Mouse (Mus musculus) hindbrain, embryonic 16.5 days (tissue): ENCODE results near the gene Spock1. TPM values are rescaled to one million over a fixed set of nuclear protein-coding genes. Genes with fewer than 3 reads are reported as not detected.

Source experiments
- ATAC-seq: fragments of 200-750 bp; cut with Nextera tagmentation; 2 replicates; pipeline ENCODE4 v1.8.0; 2017; ENCODE audit warnings: moderate TSS enrichment, moderate library complexity
- H3K27ac ChIP-seq: fragments of 300-500 bp; sonication (generic); 2 replicates; pipeline ENCODE4 v1.5.1; 2014; ENCODE audit warnings: low read depth, mild to moderate bottlenecking, control low read depth, low read length, moderate library complexity
- H3K27me3 ChIP-seq: fragments of 300-500 bp; sonication (generic); replicated peaks from 2 replicates; pipeline ENCODE4 v1.6.1; 2014; ENCODE audit warnings: low read length; ENCODE audit not compliant: control insufficient read depth, insufficient read depth
- H3K36me3 ChIP-seq: fragments of 300-500 bp; sonication (generic); 2 replicates; pipeline ENCODE4 v1.6.1; 2014; ENCODE audit warnings: mild to moderate bottlenecking, low read length, moderate library complexity, mixed read lengths; ENCODE audit not compliant: control insufficient read depth, insufficient read depth
- H3K4me1 ChIP-seq: fragments of 300-500 bp; sonication (generic); 2 replicates; pipeline ENCODE4 v1.6.1; 2014; ENCODE audit warnings: low read depth, low read length; ENCODE audit not compliant: control insufficient read depth, insufficient read depth
- H3K4me2 ChIP-seq: fragments of 300-500 bp; sonication (generic); 2 replicates; pipeline ENCODE4 v1.6.1; 2014; ENCODE audit warnings: mild to moderate bottlenecking, low read length, control low read depth, moderate library complexity
- H3K4me3 ChIP-seq: fragments of 300-500 bp; sonication (generic); 2 replicates; pipeline ENCODE4 v1.5.1; 2014; ENCODE audit warnings: mild to moderate bottlenecking, low read length, control low read depth, moderate library complexity
- H3K9ac ChIP-seq: fragments of 300-500 bp; sonication (generic); 2 replicates; pipeline ENCODE4 v1.6.1; 2014; ENCODE audit warnings: low read depth, mild to moderate bottlenecking, control low read depth, low read length, moderate library complexity
- H3K9me3 ChIP-seq: fragments of 300-500 bp; sonication (generic); 2 replicates; pipeline ENCODE4 v1.6.1; 2014; ENCODE audit warnings: mild to moderate bottlenecking, low read length, moderate library complexity; ENCODE audit not compliant: control insufficient read depth
- WGBS: fragments of 180-500 bp; shearing (Covaris S2); extraction: QIAGEN DNeasy Blood & Tissue Kit; methylation state at CpG from one replicate; pipeline ENCODE4 v1.1.7; 2014; 5-methylcytosine and 5-hydroxymethylcytosine counted together
- polyA plus RNA-seq: library from polyadenylated mRNA; unstranded; fragments of >200 nt; fragmentation: Nextera tagmentation; extraction: Ambion mirVana; gene quantifications from 2 replicates; pipeline ENCODE4 v1.2.1, GENCODE M21; 2015

Gene Spock1
- polyA plus RNA-seq, 1 experiment from 2014 or later = 83.3 TPM

DNA sequence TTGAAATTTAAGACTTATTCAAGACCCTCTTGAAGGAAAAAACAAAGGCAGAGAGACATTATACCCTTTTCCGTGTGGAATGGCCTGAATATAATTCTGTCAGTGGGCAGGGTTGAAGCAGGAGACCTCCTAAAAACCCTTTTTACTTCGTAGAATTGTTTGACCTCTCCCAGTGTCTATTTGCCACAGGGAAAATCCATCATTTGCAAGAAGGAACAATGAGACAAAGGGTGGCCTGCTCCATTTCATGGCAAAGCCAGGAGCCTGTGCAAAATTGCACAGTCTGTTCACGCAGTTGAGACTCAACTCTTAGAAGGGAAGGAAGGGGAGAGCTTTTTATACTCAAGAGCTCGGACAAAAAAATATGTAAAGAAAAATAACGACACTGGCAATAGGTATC, 22.6 kb upstream of the Spock1 start:
- Histone ChIP-seq H3K36me3 (no peaks in the 10 kb centered on the region), H3K27me3 (no peaks in the 10 kb centered on the region), H3K4me3 (no peak overlapping the region), H3K27ac (no peak overlapping the region), H3K4me1 (no peaks in the 10 kb centered on the region; the same call in 1 of the 2 replicates), H3K4me2 (no peak overlapping the region), H3K9me3 (no peaks in the 10 kb centered on the region), H3K9ac (no peak overlapping the region)
- WGBS = 24% methylated on average over 5 of the region's 5 CpGs
- ATAC-seq = peak; percentile 52; the same call in 1 of the 2 replicates

- H3K27ac ChIP-seq = no peak overlapping the region
- no peak overlapping the region for H3K4me2 ChIP-seq
- peak; percentile 50; the same call in 1 of the 2 replicates for ATAC-seq
- H3K4me1 ChIP-seq = no peaks in the 10 kb centered on the region; the same call in 1 of the 2 replicates
- no peak overlapping the region for H3K4me3 ChIP-seq
- no peak overlapping the region for H3K9ac ChIP-seq
- no peaks in the 10 kb centered on the region for H3K9me3 ChIP-seq
- WGBS = 10% methylated on average over 2 of the region's 2 CpGs
- H3K27me3 ChIP-seq = no peaks in the 10 kb centered on the region
- H3K36me3 ChIP-seq = no peaks in the 10 kb centered on the region
Observed at GRCm38 (mm10) chr13:57930283-57930682, 22.2 kb upstream of the Spock1 start.

DNA sequence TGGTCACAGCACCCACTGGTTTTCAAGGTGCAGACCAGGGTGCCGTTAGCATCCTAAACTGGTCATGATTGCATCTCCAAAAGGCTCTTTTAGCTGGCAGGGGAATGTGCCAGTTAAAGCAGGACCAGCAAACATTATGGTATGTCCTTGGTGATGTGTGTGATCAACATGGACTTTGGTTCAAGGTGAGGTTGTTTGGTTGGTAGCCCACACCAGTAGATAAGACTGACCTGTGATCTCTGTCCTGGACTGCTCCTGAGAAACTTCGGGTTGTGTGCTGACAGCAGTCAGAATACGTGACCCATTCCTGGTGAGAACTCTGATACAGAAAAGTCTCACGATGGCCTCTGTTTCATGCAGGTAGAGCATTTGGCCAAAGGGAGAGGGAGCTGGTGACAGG, 11.8 kb upstream of the Spock1 start:
- no peaks in the 10 kb centered on the region for H3K9me3 ChIP-seq
- no peak for ATAC-seq
- WGBS = 95% methylated on average over 4 of the region's 4 CpGs

GRCm38 (mm10) chr13:57911171-57911570, 3.0 kb upstream of the Spock1 start:
- WGBS = 73% methylated on average over 9 of the region's 9 CpGs
- Histone ChIP-seq H3K36me3 (no peaks in the 10 kb centered on the region), H3K4me2 (no peak overlapping the region), H3K9me3 (no peaks in the 10 kb centered on the region), H3K9ac (no peak overlapping the region), H3K4me1 (no peaks in the 10 kb centered on the region), H3K27me3 (no peaks in the 10 kb centered on the region), H3K27ac (no peak overlapping the region), H3K4me3 (no peak overlapping the region)
- no peak for ATAC-seq

More for the DNA sequence above, 11.8 kb upstream of the Spock1 start:
- no peaks in the 10 kb centered on the region for H3K36me3 ChIP-seq
- no peak overlapping the region for H3K9ac ChIP-seq
- no peak overlapping the region for H3K4me2 ChIP-seq
- H3K27ac ChIP-seq = no peak overlapping the region
- H3K4me1 ChIP-seq = no peaks in the 10 kb centered on the region
- H3K4me3 ChIP-seq = no peak overlapping the region
- no peaks in the 10 kb centered on the region; the same call in 1 of the 2 replicates for H3K27me3 ChIP-seq

GRCm38 (mm10) chr13:57907428-57908265, 485 bp downstream of the Spock1 start:
- H3K9ac ChIP-seq = peak overlapping the region; percentile 69
- no peaks in the 10 kb centered on the region for H3K27me3 ChIP-seq
- H3K9me3 ChIP-seq = no peaks in the 10 kb centered on the region
- H3K4me3 ChIP-seq = peak overlapping the region; percentile 48
- ATAC-seq = peak; percentile 78
- 1% methylated on average over 59 of the region's 60 CpGs for WGBS
- H3K4me2 ChIP-seq = peak overlapping the region; percentile 67
- peaks cover 4% of the 10 kb centered on the region; the same call in 1 of the 2 replicates for H3K4me1 ChIP-seq
- H3K36me3 ChIP-seq = no peaks in the 10 kb centered on the region
- H3K27ac ChIP-seq = peak overlapping the region; percentile 30; the same call in 1 of the 2 replicates

DNA sequence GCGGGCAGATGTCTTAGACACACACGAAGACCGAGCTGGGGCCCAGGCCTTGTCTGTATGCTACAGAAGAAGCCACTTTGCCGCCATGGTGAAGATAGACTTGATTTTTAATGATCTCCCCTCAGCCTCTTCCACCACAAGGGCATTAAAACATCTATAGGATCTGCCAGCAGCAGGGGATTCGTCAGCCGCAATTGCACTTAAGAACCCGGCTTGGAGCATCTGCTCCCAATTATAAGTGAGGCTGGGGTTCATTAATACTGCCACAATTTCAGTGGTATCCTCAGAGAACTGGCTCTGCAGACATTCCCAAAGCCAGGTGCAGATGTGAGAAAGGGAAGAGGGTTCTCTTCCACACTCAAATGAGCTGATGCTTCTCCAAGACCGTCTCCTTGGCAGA, 13.5 kb downstream of the Spock1 start:
- WGBS = 59% methylated on average over 8 of the region's 8 CpGs
- no peak for ATAC-seq
- H3K27ac ChIP-seq = no peak overlapping the region
- H3K4me2 ChIP-seq = no peak overlapping the region
- H3K9ac ChIP-seq = no peak overlapping the region
- no peaks in the 10 kb centered on the region for H3K9me3 ChIP-seq
- H3K36me3 ChIP-seq = no peaks in the 10 kb centered on the region
- H3K4me1 ChIP-seq = peaks cover 3% of the 10 kb centered on the region
- H3K4me3 ChIP-seq = no peak overlapping the region
- H3K27me3 ChIP-seq = no peaks in the 10 kb centered on the region

GRCm38 (mm10) chr13:57889708-57890107, 18.4 kb downstream of the Spock1 start:
- H3K27ac ChIP-seq = no peak overlapping the region
- H3K36me3 ChIP-seq = no peaks in the 10 kb centered on the region
- H3K4me1 ChIP-seq = peaks cover 10% of the 10 kb centered on the region
- 57% methylated on average over 9 of the region's 9 CpGs for WGBS
- H3K27me3 ChIP-seq = no peaks in the 10 kb centered on the region
- ATAC-seq = no peak
- no peak overlapping the region for H3K4me2 ChIP-seq
- no peaks in the 10 kb centered on the region for H3K9me3 ChIP-seq
- no peak overlapping the region for H3K9ac ChIP-seq
- H3K4me3 ChIP-seq = no peak overlapping the region

- Histone ChIP-seq H3K9me3 (no peaks in the 10 kb centered on the region), H3K36me3 (no peaks in the 10 kb centered on the region), H3K9ac (no peak overlapping the region), H3K27me3 (no peaks in the 10 kb centered on the region), H3K4me2 (no peak overlapping the region), H3K4me1 (peaks cover 10% of the 10 kb centered on the region), H3K4me3 (no peak overlapping the region), H3K27ac (no peak overlapping the region)
- no peak for ATAC-seq
- 8% methylated on average over 6 of the region's 6 CpGs for WGBS
Observed at GRCm38 (mm10) chr13:57889050-57889449, 19.1 kb downstream of the Spock1 start.

GRCm38 (mm10) chr13:57879817-57880216, 28.3 kb downstream of the Spock1 start:
- ATAC-seq = no peak
- H3K36me3 ChIP-seq = no peaks in the 10 kb centered on the region
- no peak overlapping the region for H3K9ac ChIP-seq
- no peaks in the 10 kb centered on the region for H3K27me3 ChIP-seq
- no peaks in the 10 kb centered on the region for H3K9me3 ChIP-seq
- WGBS = 36% methylated on average over 4 of the region's 4 CpGs
- H3K27ac ChIP-seq = no peak overlapping the region
- no peak overlapping the region for H3K4me3 ChIP-seq
- no peak overlapping the region for H3K4me2 ChIP-seq
- peaks cover 5% of the 10 kb centered on the region for H3K4me1 ChIP-seq
